Mouse (Mus musculus): Measurements from ENCODE around the gene Sertad2.

The Sertad2 gene

GRCm38 (mm10) chr11:20643161-20643560, 100.1 kb downstream of the Sertad2 start:
- no peak for DNase-seq (ENCODE audit: low read depth in 2 of 2, low spot score in 2 of 2)

GRCm38 (mm10) chr11:20644166-20644565, 101.1 kb downstream of the Sertad2 start:
- DNase-seq (ENCODE audit: low read depth in 2 of 2, low spot score in 2 of 2), result no peak

GRCm38 (mm10) chr11:20644872-20645271, 101.8 kb downstream of the Sertad2 start:
- DNase-seq (ENCODE audit: low read depth in 2 of 2, low spot score in 2 of 2), result no peak

GRCm38 (mm10) chr11:20645521-20645920, 102.5 kb downstream of the Sertad2 start:
- DNase-seq (ENCODE audit: low read depth in 2 of 2, low spot score in 2 of 2), result no peak

- no peak for DNase-seq (ENCODE audit: low read depth in 2 of 2, low spot score in 2 of 2)
Observed at GRCm38 (mm10) chr11:20646142-20646541, 103.1 kb downstream of the Sertad2 start.

- no peak for DNase-seq (ENCODE audit: low read depth in 2 of 2, low spot score in 2 of 2)
Observed at GRCm38 (mm10) chr11:20646986-20647726, 104.1 kb downstream of the Sertad2 start.

- no peak for DNase-seq (ENCODE audit: low read depth in 2 of 2, low spot score in 2 of 2)
Observed at GRCm38 (mm10) chr11:20647902-20648625, 105.0 kb downstream of the Sertad2 start.

GRCm38 (mm10) chr11:20649477-20649876, 106.4 kb downstream of the Sertad2 start:
- no peak for DNase-seq (ENCODE audit: low read depth in 2 of 2, low spot score in 2 of 2)

- no peak for DNase-seq (ENCODE audit: low read depth in 2 of 2, low spot score in 2 of 2)
Observed at GRCm38 (mm10) chr11:20650006-20650639, 107.1 kb downstream of the Sertad2 start.

GRCm38 (mm10) chr11:20651166-20651565, 108.1 kb downstream of the Sertad2 start:
- DNase-seq (ENCODE audit: low read depth in 2 of 2, low spot score in 2 of 2), result no peak

GRCm38 (mm10) chr11:20655795-20656710, 113.0 kb downstream of the Sertad2 start:
- DNase-seq (ENCODE audit: low read depth in 2 of 2, low spot score in 2 of 2), result no peak

GRCm38 (mm10) chr11:20656711-20657057, 113.6 kb downstream of the Sertad2 start:
- no peak for DNase-seq (ENCODE audit: low read depth in 2 of 2, low spot score in 2 of 2)

- DNase-seq (ENCODE audit: low read depth in 2 of 2, low spot score in 2 of 2), result no peak
Observed at GRCm38 (mm10) chr11:20659094-20659493, 116.0 kb downstream of the Sertad2 start.

- no peak for DNase-seq (ENCODE audit: low read depth in 2 of 2, low spot score in 2 of 2)
Observed at GRCm38 (mm10) chr11:20660111-20661097, 117.4 kb downstream of the Sertad2 start.

- peak; percentile 18 to 31 for DNase-seq (ENCODE audit: low read depth in 2 of 2, low spot score in 2 of 2)
Observed at GRCm38 (mm10) chr11:20661652-20662051, 118.6 kb downstream of the Sertad2 start.

GRCm38 (mm10) chr11:20662811-20663210, 119.8 kb downstream of the Sertad2 start:
- no peak for DNase-seq (ENCODE audit: low read depth in 2 of 2, low spot score in 2 of 2)

- DNase-seq (ENCODE audit: low read depth in 2 of 2, low spot score in 2 of 2), result no peak
Observed at GRCm38 (mm10) chr11:20663580-20664198, 120.6 kb downstream of the Sertad2 start.

GRCm38 (mm10) chr11:20664878-20665277, 121.8 kb downstream of the Sertad2 start:
- no peak for DNase-seq (ENCODE audit: low read depth in 2 of 2, low spot score in 2 of 2)

GRCm38 (mm10) chr11:20671789-20672392, 128.8 kb downstream of the Sertad2 start:
- no peak for DNase-seq (ENCODE audit: low read depth in 2 of 2, low spot score in 2 of 2)

All from CD8-positive naive resting alpha-beta T cell, adult 2 months (primary cell).